Mouse (Mus musculus) G1E (cell line): Measurements from ENCODE around the gene Otop1.

ENCODE experiments used
- CTCF ChIP-seq: IDR thresholded peaks from 2 replicates; pipeline ENCODE4 v1.5.1; 2012; ENCODE audit warnings: low read depth, low read length, inconsistent platforms, mixed read lengths
- GATA1 ChIP-seq: IDR thresholded peaks from 2 replicates; pipeline ENCODE4 v1.6.1; 2012; ENCODE audit warnings: borderline replicate concordance, low read length, inconsistent platforms, mixed read lengths
- GATA2 ChIP-seq: IDR thresholded peaks from 2 replicates; pipeline ENCODE4 v1.6.1; 2012; ENCODE audit warnings: low read depth, low read length, inconsistent platforms, borderline replicate concordance
- POLR2AphosphoS5 ChIP-seq: IDR thresholded peaks from 2 replicates; pipeline ENCODE4 v1.6.1; 2012; ENCODE audit warnings: low read depth, low read length, inconsistent platforms; ENCODE audit not compliant: insufficient replicate concordance

DNA sequence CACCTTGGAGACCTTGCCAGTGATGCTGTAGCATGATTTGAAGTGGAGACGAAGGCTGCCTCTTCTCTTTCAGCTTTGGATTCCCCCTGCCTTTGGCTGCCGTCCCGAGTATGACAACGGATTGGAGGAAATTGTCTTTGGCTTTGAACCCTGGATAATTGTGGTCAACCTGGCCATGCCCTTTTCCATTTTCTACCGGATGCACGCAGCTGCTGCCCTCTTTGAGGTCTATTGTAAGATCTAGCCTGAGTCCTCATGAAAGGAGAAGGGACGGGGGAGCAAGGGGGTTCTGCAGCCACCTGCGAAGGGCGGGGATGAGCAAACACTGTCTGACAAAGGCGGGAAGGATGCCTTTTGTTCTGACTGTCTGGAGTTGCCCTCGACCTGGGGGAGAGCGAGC lies 26.9 kb downstream of the Otop1 start:
- TF ChIP-seq POLR2AphosphoS5 = no peak
- no peak for TF ChIP-seq CTCF
- TF ChIP-seq GATA1 = no peak
- TF ChIP-seq GATA2 = no peak
